Mouse (Mus musculus) CH12.LX (cell line): ENCODE measurements at regions not wholly inside any gene's neighbourhood (a gene's known extent, or its start where the extent isn't known, plus 50 kb on each side); places are given as distances from the start of the nearest gene placed in this dataset.

Experiments
- CTCF ChIP-seq, 2 experiments: IDR thresholded peaks in 1 of 2; conservative IDR thresholded peaks in 1 of 2; 2 replicates each; pipeline ENCODE4 v1.5.1; 2011 to 2012; ENCODE audit warnings: low read depth in 2 of 2, low read length in 2 of 2, improper control_type of control experiment in 1 of 2, inconsistent platforms in 1 of 2, mild to moderate bottlenecking in 1 of 2, moderate library complexity in 1 of 2
- ETS1 ChIP-seq: conservative IDR thresholded peaks from 2 replicates; pipeline ENCODE4 v1.6.1; 2012; ENCODE audit warnings: low read depth, mild to moderate bottlenecking, inconsistent platforms, low read length, improper control_type of control experiment, moderate library complexity
- TCF12 ChIP-seq: IDR thresholded peaks from 2 replicates; pipeline ENCODE4 v1.6.1; 2014; ENCODE audit warnings: low read depth, mild to moderate bottlenecking, inconsistent platforms, low read length, improper control_type of control experiment
- USF1 ChIP-seq: IDR thresholded peaks from 2 replicates; pipeline ENCODE4 v1.6.1; 2014; ENCODE audit warnings: low read depth, mild to moderate bottlenecking, inconsistent platforms, low read length, improper control_type of control experiment

DNA sequence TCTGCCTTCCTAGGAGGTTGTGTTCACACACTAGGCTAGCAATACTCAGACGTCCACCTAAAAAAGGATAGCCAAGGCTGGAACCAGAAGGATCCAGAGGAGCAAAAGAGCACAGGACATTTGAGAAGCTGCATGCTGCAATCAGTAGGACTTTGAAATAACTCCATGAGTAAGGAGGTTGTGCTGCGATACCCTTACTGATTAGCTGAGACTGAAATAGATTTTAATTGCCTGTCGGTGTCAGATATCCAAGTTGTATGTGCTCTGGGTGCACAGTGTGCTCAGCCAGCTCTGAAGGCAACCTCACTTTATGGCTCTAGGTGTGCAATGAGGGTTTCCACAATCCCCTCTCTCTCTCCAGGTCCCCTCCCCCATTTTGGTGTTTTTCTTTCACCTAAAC lies 2159.2 kb upstream of the Gm7489 start:
- TF ChIP-seq ETS1 (no peak), CTCF (conservative IDR thresholded peaks at IDR 0.05 in 1 of 2, IDR thresholded peaks at IDR 0.05 in 1 of 2; ENCODE audit: low read depth in 2 of 2, low read length in 2 of 2) (no peak), TCF12 (no peak), USF1 (no peak)
